Mouse (Mus musculus): Measurements from ENCODE around the gene Taf11. TPM values are rescaled to one million over a fixed set of nuclear protein-coding genes. Genes with fewer than 3 reads are reported as not detected.

The Taf11 gene
- polyA plus RNA-seq, 1 experiment, result 40.6 TPM

GRCm38 (mm10) chr17:27873583-27873982, 36.1 kb downstream of the Taf11 start:
- TF ChIP-seq CTCF (IDR thresholded peaks at IDR 0.05; ENCODE audit: low read depth, low read length) (no peak), EP300 (IDR thresholded peaks at IDR 0.05; ENCODE audit: insufficient read depth, low read depth, low read length) (no peak), POLR2A (IDR thresholded peaks at IDR 0.05; ENCODE audit: insufficient read depth, low read length) (no peak)
- Histone ChIP-seq H3K27me3 (ENCODE audit: control insufficient read depth, insufficient read depth, low read length, poor library complexity, severe bottlenecking) (no peaks in the 10 kb centered on the region), H3K27ac (ENCODE audit: insufficient read depth, low read length) (no peak overlapping the region), H3K36me3 (ENCODE audit: control insufficient read depth, insufficient read depth, low read length, poor library complexity, severe bottlenecking) (no peaks in the 10 kb centered on the region), H3K9ac (ENCODE audit: low read depth, poor library complexity, severe bottlenecking) (no peak overlapping the region), H3K4me1 (ENCODE audit: control insufficient read depth, insufficient read depth, low read length) (no peaks in the 10 kb centered on the region), H3K9me3 (replicated peaks; ENCODE audit: control insufficient read depth, insufficient read depth, low read length, poor library complexity, severe bottlenecking) (no peaks in the 10 kb centered on the region), H3K4me3 (ENCODE audit: low read depth, low read length) (no peak overlapping the region)

- no peaks in the 10 kb centered on the region for H3K9me3 ChIP-seq (replicated peaks; ENCODE audit: control insufficient read depth, insufficient read depth, low read length, poor library complexity, severe bottlenecking)
- no peak overlapping the region for H3K9ac ChIP-seq (ENCODE audit: low read depth, poor library complexity, severe bottlenecking)
- no peak overlapping the region for H3K4me3 ChIP-seq (ENCODE audit: low read depth, low read length)
- no peaks in the 10 kb centered on the region for H3K36me3 ChIP-seq (ENCODE audit: control insufficient read depth, insufficient read depth, low read length, poor library complexity, severe bottlenecking)
- H3K4me1 ChIP-seq (ENCODE audit: control insufficient read depth, insufficient read depth, low read length), result no peaks in the 10 kb centered on the region
- no peak for TF ChIP-seq EP300 (IDR thresholded peaks at IDR 0.05; ENCODE audit: insufficient read depth, low read depth, low read length)
- TF ChIP-seq CTCF (IDR thresholded peaks at IDR 0.05; ENCODE audit: low read depth, low read length), result no peak
- TF ChIP-seq POLR2A (IDR thresholded peaks at IDR 0.05; ENCODE audit: insufficient read depth, low read length), result no peak
- H3K27me3 ChIP-seq (ENCODE audit: control insufficient read depth, insufficient read depth, low read length, poor library complexity, severe bottlenecking), result no peaks in the 10 kb centered on the region
- no peak overlapping the region for H3K27ac ChIP-seq (ENCODE audit: insufficient read depth, low read length)
Observed at GRCm38 (mm10) chr17:27871851-27872250, 37.8 kb downstream of the Taf11 start.

- no peaks in the 10 kb centered on the region for H3K9me3 ChIP-seq (replicated peaks; ENCODE audit: control insufficient read depth, insufficient read depth, low read length, poor library complexity, severe bottlenecking)
Observed at GRCm38 (mm10) chr17:27866737-27867136, 42.9 kb downstream of the Taf11 start.

GRCm38 (mm10) chr17:27865461-27865860, 44.2 kb downstream of the Taf11 start:
- H3K36me3 ChIP-seq (ENCODE audit: control insufficient read depth, insufficient read depth, low read length, poor library complexity, severe bottlenecking), result no peaks in the 10 kb centered on the region
- no peaks in the 10 kb centered on the region for H3K9me3 ChIP-seq (replicated peaks; ENCODE audit: control insufficient read depth, insufficient read depth, low read length, poor library complexity, severe bottlenecking)
- no peaks in the 10 kb centered on the region for H3K4me1 ChIP-seq (ENCODE audit: control insufficient read depth, insufficient read depth, low read length)
- no peaks in the 10 kb centered on the region for H3K27me3 ChIP-seq (ENCODE audit: control insufficient read depth, insufficient read depth, low read length, poor library complexity, severe bottlenecking)
- H3K9ac ChIP-seq (ENCODE audit: low read depth, poor library complexity, severe bottlenecking), result no peak overlapping the region
- TF ChIP-seq POLR2A (IDR thresholded peaks at IDR 0.05; ENCODE audit: insufficient read depth, low read length), result no peak
- no peak for TF ChIP-seq EP300 (IDR thresholded peaks at IDR 0.05; ENCODE audit: insufficient read depth, low read depth, low read length)
- no peak for TF ChIP-seq CTCF (IDR thresholded peaks at IDR 0.05; ENCODE audit: low read depth, low read length)
- H3K4me3 ChIP-seq (ENCODE audit: low read depth, low read length), result no peak overlapping the region
- no peak overlapping the region for H3K27ac ChIP-seq (ENCODE audit: insufficient read depth, low read length)

More at GRCm38 (mm10) chr17:27866737-27867136, 42.9 kb downstream of the Taf11 start:
- H3K9ac ChIP-seq (ENCODE audit: low read depth, poor library complexity, severe bottlenecking), result no peak overlapping the region
- no peak overlapping the region for H3K27ac ChIP-seq (ENCODE audit: insufficient read depth, low read length)
- no peaks in the 10 kb centered on the region for H3K27me3 ChIP-seq (ENCODE audit: control insufficient read depth, insufficient read depth, low read length, poor library complexity, severe bottlenecking)
- H3K4me3 ChIP-seq (ENCODE audit: low read depth, low read length), result no peak overlapping the region
- TF ChIP-seq CTCF (IDR thresholded peaks at IDR 0.05; ENCODE audit: low read depth, low read length) (no peak), POLR2A (IDR thresholded peaks at IDR 0.05; ENCODE audit: insufficient read depth, low read length) (no peak), EP300 (IDR thresholded peaks at IDR 0.05; ENCODE audit: insufficient read depth, low read depth, low read length) (no peak)
- H3K36me3 ChIP-seq (ENCODE audit: control insufficient read depth, insufficient read depth, low read length, poor library complexity, severe bottlenecking), result no peaks in the 10 kb centered on the region
- H3K4me1 ChIP-seq (ENCODE audit: control insufficient read depth, insufficient read depth, low read length), result no peaks in the 10 kb centered on the region

- Histone ChIP-seq H3K4me3 (ENCODE audit: low read depth, low read length) (no peak overlapping the region), H3K27me3 (ENCODE audit: control insufficient read depth, insufficient read depth, low read length, poor library complexity, severe bottlenecking) (no peaks in the 10 kb centered on the region), H3K4me1 (ENCODE audit: control insufficient read depth, insufficient read depth, low read length) (peaks cover 3% of the 10 kb centered on the region), H3K9ac (ENCODE audit: low read depth, poor library complexity, severe bottlenecking) (no peak overlapping the region), H3K27ac (ENCODE audit: insufficient read depth, low read length) (no peak overlapping the region), H3K9me3 (replicated peaks; ENCODE audit: control insufficient read depth, insufficient read depth, low read length, poor library complexity, severe bottlenecking) (no peaks in the 10 kb centered on the region), H3K36me3 (ENCODE audit: control insufficient read depth, insufficient read depth, low read length, poor library complexity, severe bottlenecking) (no peaks in the 10 kb centered on the region; the same call in 1 of the 2 replicates)
- 0 out of 2 replicates have a peak, but pooled peaks have one; percentile 11 for TF ChIP-seq EP300 (IDR thresholded peaks at IDR 0.05; ENCODE audit: insufficient read depth, low read depth, low read length)
- TF ChIP-seq POLR2A (IDR thresholded peaks at IDR 0.05; ENCODE audit: insufficient read depth, low read length), result no peak
- no peak for TF ChIP-seq CTCF (IDR thresholded peaks at IDR 0.05; ENCODE audit: low read depth, low read length)
Observed at GRCm38 (mm10) chr17:27859131-27859530, 50.5 kb downstream of the Taf11 start.

- peaks cover 3% of the 10 kb centered on the region for H3K4me1 ChIP-seq (ENCODE audit: control insufficient read depth, insufficient read depth, low read length)
- no peaks in the 10 kb centered on the region for H3K9me3 ChIP-seq (replicated peaks; ENCODE audit: control insufficient read depth, insufficient read depth, low read length, poor library complexity, severe bottlenecking)
- peak overlapping the region; percentile 97 for H3K4me3 ChIP-seq (ENCODE audit: low read depth, low read length)
- no peak overlapping the region for H3K27ac ChIP-seq (ENCODE audit: insufficient read depth, low read length)
- H3K36me3 ChIP-seq (ENCODE audit: control insufficient read depth, insufficient read depth, low read length, poor library complexity, severe bottlenecking), result peaks cover 3% of the 10 kb centered on the region
- TF ChIP-seq POLR2A (IDR thresholded peaks at IDR 0.05; ENCODE audit: insufficient read depth, low read length), result no peak
- no peak for TF ChIP-seq CTCF (IDR thresholded peaks at IDR 0.05; ENCODE audit: low read depth, low read length)
- no peak for TF ChIP-seq EP300 (IDR thresholded peaks at IDR 0.05; ENCODE audit: insufficient read depth, low read depth, low read length)
- H3K27me3 ChIP-seq (ENCODE audit: control insufficient read depth, insufficient read depth, low read length, poor library complexity, severe bottlenecking), result no peaks in the 10 kb centered on the region
- H3K9ac ChIP-seq (ENCODE audit: low read depth, poor library complexity, severe bottlenecking), result 0 out of 2 replicates have a peak overlapping the region, but pooled peaks have one; percentile 95
Observed at GRCm38 (mm10) chr17:27857649-27858475, 51.8 kb downstream of the Taf11 start.

Data from ES-Bruce4 (cell line).